Mouse (Mus musculus) myocyte (in vitro differentiated cells): ENCODE measurements at regions not wholly inside any gene's neighbourhood (a gene's known extent, or its start where the extent isn't known, plus 50 kb on each side); places are given as distances from the start of the nearest gene placed in this dataset.
A peak's percentile ranks its signal among the peaks of the same experiment; 100 is the strongest.

Experiments used
- H3K27me3 ChIP-seq: one replicate; pipeline ENCODE4 v1.6.1; 2011; ENCODE audit not compliant: control insufficient read depth, insufficient read depth, insufficient read length
- H3K36me3 ChIP-seq: one replicate; pipeline ENCODE4 v1.6.1; 2011; ENCODE audit not compliant: control insufficient read depth, insufficient read depth
- H3K4me2 ChIP-seq: one replicate; pipeline ENCODE4 v1.6.1; 2011; ENCODE audit warnings: low read depth, control low read depth
- H3K4me3 ChIP-seq: one replicate; pipeline ENCODE4 v1.5.1; 2011; ENCODE audit warnings: mild to moderate bottlenecking, control low read depth, moderate library complexity
- H3K79me2 ChIP-seq: one replicate; pipeline ENCODE4 v1.6.1; 2011; ENCODE audit not compliant: control insufficient read depth, insufficient read depth
- H3ac ChIP-seq: one replicate; pipeline ENCODE4 v1.6.1; 2011; ENCODE audit not compliant: control insufficient read depth, insufficient read length
- CEBPB ChIP-seq: IDR thresholded peaks from 2 replicates; pipeline ENCODE4 v1.6.1; 2011; ENCODE audit warnings: mild to moderate bottlenecking, moderate library complexity; ENCODE audit not compliant: poor library complexity, insufficient read depth, severe bottlenecking
- E2F4 ChIP-seq: IDR thresholded peaks from one replicate; pipeline ENCODE4 v1.6.1; 2011; ENCODE audit warnings: mild to moderate bottlenecking, control low read depth, moderate library complexity; ENCODE audit not compliant: insufficient read depth
- MAX ChIP-seq: IDR thresholded peaks from one replicate; pipeline ENCODE4 v1.6.1; 2011; ENCODE audit warnings: low read depth, mild to moderate bottlenecking, control low read depth
- MYOD1 ChIP-seq, 3 experiments: IDR thresholded peaks; one replicate each; pipeline ENCODE4 v1.6.1; 2011; ENCODE audit warnings: control low read depth in 2 of 3, low read depth in 2 of 3, mild to moderate bottlenecking in 2 of 3, moderate library complexity in 1 of 3; ENCODE audit not compliant: insufficient read length in 2 of 3, control insufficient read depth in 1 of 3
- MYOG ChIP-seq, 3 experiments: IDR thresholded peaks; one replicate each; pipeline ENCODE4 v1.6.1; 2011; ENCODE audit warnings: control low read depth in 2 of 3, low read depth in 2 of 3, mild to moderate bottlenecking in 2 of 3; ENCODE audit not compliant: insufficient read length in 2 of 3, control insufficient read depth in 1 of 3, insufficient read depth in 1 of 3
- POLR2A ChIP-seq: IDR thresholded peaks from one replicate; pipeline ENCODE4 v1.6.1; 2011; ENCODE audit warnings: low read depth, mild to moderate bottlenecking, control low read depth, moderate library complexity; ENCODE audit not compliant: insufficient read length
- POLR2AphosphoS2 ChIP-seq: IDR thresholded peaks from one replicate; pipeline ENCODE4 v1.6.1; 2011; ENCODE audit warnings: low read depth, control low read depth; ENCODE audit not compliant: insufficient read length
- REST ChIP-seq: IDR thresholded peaks from one replicate; pipeline ENCODE4 v1.6.1; 2011; ENCODE audit warnings: mild to moderate bottlenecking, control low read depth, moderate library complexity; ENCODE audit not compliant: insufficient read depth, insufficient read length
- SRF ChIP-seq: IDR thresholded peaks from one replicate; pipeline ENCODE4 v1.6.1; 2011; ENCODE audit warnings: low read depth; ENCODE audit not compliant: control insufficient read depth, insufficient read length
- TCF12 ChIP-seq: IDR thresholded peaks from one replicate; pipeline ENCODE4 v1.6.1; 2011; ENCODE audit warnings: mild to moderate bottlenecking, control low read depth; ENCODE audit not compliant: poor library complexity, insufficient read depth, severe bottlenecking
- TCF3 ChIP-seq: IDR thresholded peaks from one replicate; pipeline ENCODE4 v1.6.1; 2011; ENCODE audit warnings: low read depth, control low read depth; ENCODE audit not compliant: insufficient read length
- USF1 ChIP-seq: IDR thresholded peaks from one replicate; pipeline ENCODE4 v1.6.1; 2011; ENCODE audit warnings: low read depth, mild to moderate bottlenecking, control low read depth, moderate library complexity

GRCm38 (mm10) chr2:17844662-17845446 lies 113.6 kb upstream of the Nebl start:
- Histone ChIP-seq H3K36me3 (no peaks in the 10 kb centered on the region), H3K4me2 (no peak overlapping the region), H3K79me2 (no peaks in the 10 kb centered on the region), H3K27me3 (no peaks in the 10 kb centered on the region), H3K4me3 (no peak overlapping the region), H3ac (no peak overlapping the region)
- TF ChIP-seq POLR2A (no peak), REST (no peak), MAX (no peak), TCF3 (no peak), E2F4 (no peak), MYOG (IDR thresholded peaks at IDR 0.05; ENCODE audit: control insufficient read depth in 1 of 3, insufficient read depth in 1 of 3, insufficient read length in 2 of 3, low read depth in 2 of 3) (no peak), USF1 (no peak), TCF12 (no peak), MYOD1 (IDR thresholded peaks at IDR 0.05; ENCODE audit: control insufficient read depth in 1 of 3, insufficient read length in 2 of 3, low read depth in 2 of 3) (no peak)

GRCm38 (mm10) chr2:17841963-17842362 lies 110.7 kb upstream of the Nebl start:
- Histone ChIP-seq H3ac (no peak overlapping the region), H3K4me2 (no peak overlapping the region), H3K27me3 (no peaks in the 10 kb centered on the region), H3K79me2 (no peaks in the 10 kb centered on the region), H3K4me3 (no peak overlapping the region), H3K36me3 (no peaks in the 10 kb centered on the region)
- no peak for TF ChIP-seq TCF3
- TF ChIP-seq TCF12 = no peak
- TF ChIP-seq MYOG (IDR thresholded peaks at IDR 0.05; ENCODE audit: control insufficient read depth in 1 of 3, insufficient read depth in 1 of 3, insufficient read length in 2 of 3, low read depth in 2 of 3) = no peak
- no peak for TF ChIP-seq POLR2AphosphoS2

- Histone ChIP-seq H3K36me3 (no peaks in the 10 kb centered on the region), H3K4me3 (no peak overlapping the region), H3K4me2 (no peak overlapping the region), H3K79me2 (no peaks in the 10 kb centered on the region), H3K27me3 (no peaks in the 10 kb centered on the region), H3ac (no peak overlapping the region)
- no peak for TF ChIP-seq POLR2AphosphoS2
- no peak for TF ChIP-seq USF1
- no peak for TF ChIP-seq E2F4
- TF ChIP-seq SRF = no peak
- no peak for TF ChIP-seq REST
- no peak for TF ChIP-seq CEBPB
- TF ChIP-seq TCF3 = no peak
- TF ChIP-seq MAX = no peak
- TF ChIP-seq TCF12 = no peak
- TF ChIP-seq MYOG (IDR thresholded peaks at IDR 0.05; ENCODE audit: control insufficient read depth in 1 of 3, insufficient read depth in 1 of 3, insufficient read length in 2 of 3, low read depth in 2 of 3) = no peak
Observed at GRCm38 (mm10) chr2:17841546-17841945, 110.3 kb upstream of the Nebl start.

- TF ChIP-seq TCF3 (peak; percentile 2), REST (no peak), MYOD1 (IDR thresholded peaks at IDR 0.05; ENCODE audit: control insufficient read depth in 1 of 3, insufficient read length in 2 of 3, low read depth in 2 of 3) (peak in 2 of 3 experiments; percentile 57 to 73), MYOG (IDR thresholded peaks at IDR 0.05; ENCODE audit: control insufficient read depth in 1 of 3, insufficient read depth in 1 of 3, insufficient read length in 2 of 3, low read depth in 2 of 3) (peak in 1 of 3 experiments; percentile 30)
- H3ac ChIP-seq = no peak overlapping the region
- no peaks in the 10 kb centered on the region for H3K36me3 ChIP-seq
- no peak overlapping the region for H3K4me3 ChIP-seq
- H3K79me2 ChIP-seq = no peaks in the 10 kb centered on the region
- H3K27me3 ChIP-seq = no peaks in the 10 kb centered on the region
- no peak overlapping the region for H3K4me2 ChIP-seq
Observed at GRCm38 (mm10) chr2:17840941-17841498, 109.8 kb upstream of the Nebl start.

- no peak overlapping the region for H3K4me3 ChIP-seq
- no peak overlapping the region for H3ac ChIP-seq
- no peaks in the 10 kb centered on the region for H3K27me3 ChIP-seq
- H3K4me2 ChIP-seq = no peak overlapping the region
- no peaks in the 10 kb centered on the region for H3K36me3 ChIP-seq
- H3K79me2 ChIP-seq = no peaks in the 10 kb centered on the region
- TF ChIP-seq REST = no peak
- TF ChIP-seq E2F4 = no peak
- no peak for TF ChIP-seq USF1
- no peak for TF ChIP-seq MYOG (IDR thresholded peaks at IDR 0.05; ENCODE audit: control insufficient read depth in 1 of 3, insufficient read depth in 1 of 3, insufficient read length in 2 of 3, low read depth in 2 of 3)
- TF ChIP-seq MYOD1 (IDR thresholded peaks at IDR 0.05; ENCODE audit: control insufficient read depth in 1 of 3, insufficient read length in 2 of 3, low read depth in 2 of 3) = no peak
- no peak for TF ChIP-seq POLR2A
- TF ChIP-seq CEBPB = no peak
- TF ChIP-seq SRF = no peak
- no peak for TF ChIP-seq MAX
- TF ChIP-seq TCF12 = no peak
- TF ChIP-seq TCF3 = no peak
- no peak for TF ChIP-seq POLR2AphosphoS2
Observed at GRCm38 (mm10) chr2:17839649-17840048, 108.4 kb upstream of the Nebl start.
